17 mouse cellular contexts compared by ENCODE assay signal in genomic region chr1:92730576-92730975, GRCm38 (mm10).
DNase-seq lines count a peak whose midpoint lies in the region; ATAC-seq lines count a peak whose summit lies in the region.
"Had no signal": no experiment of that assay in that cellular context is flagged by ENCODE, and none has a peak within 500 bp of the region (broad histone marks: within the 10 kb centered on the region; RNA-seq: fewer than 3 reads in every experiment).

No protein-coding gene starts in this region.

- no peak overlapping the region for H3K9ac ChIP-seq in forebrain, embryonic 12.5 days
- H3K9ac ChIP-seq: hindbrain, embryonic 13.5 days; liver, embryonic 13.5 days; neural tube, embryonic 12.5 days had no signal

- no peaks in the 10 kb centered on the region for H3K36me3 ChIP-seq in forebrain, embryonic 10.5 days (replicated peaks)
- H3K36me3 ChIP-seq in forebrain, embryonic 12.5 days (replicated peaks) = no peaks in the 10 kb centered on the region
- H3K36me3 ChIP-seq: hindbrain, embryonic 13.5 days; liver, embryonic 13.5 days; neural tube, embryonic 12.5 days had no signal

- H3K4me1 ChIP-seq in forebrain, embryonic 10.5 days = peaks cover 24% of the 10 kb centered on the region
- peaks cover 22% of the 10 kb centered on the region for H3K4me1 ChIP-seq in forebrain, embryonic 12.5 days
- H3K4me1 ChIP-seq: liver, embryonic 13.5 days; megakaryocyte, embryonic 14.5 days had no signal

- intact Hi-C loops in gastrocnemius, postnatal 36 days (cut with DNase I) = no loop called here
- intact Hi-C loops in heart, postnatal 36 days (cut with DNase I) = no loop called here

- DNase-seq in forebrain, embryonic 10.5 days (ENCODE audit: extremely low spot score, low spot score) = no peak
- peak; percentile 32 for DNase-seq in MN1 (ENCODE audit: low spot score)
- DNase-seq in brain, adult 2 months (ENCODE audit: low read depth, low spot score) = peak; percentile 63
- peak; percentile 64 for DNase-seq in layer of hippocampus, adult 9-11 months
- DNase-seq in gastrocnemius, postnatal 36 days = no peak
- DNase-seq in heart, postnatal 36 days = no peak
- DNase-seq: adrenal gland, postnatal 10 days; heart, adult 11 months; kidney, postnatal 10 days; liver, embryonic 13.5 days; right cerebral cortex, postnatal 25 days; thymus, postnatal 4 days had no signal

- H3K27ac ChIP-seq in forebrain, embryonic 10.5 days = peak overlapping the region; percentile 12; the same call in 1 of the 2 replicates
- H3K27ac ChIP-seq in forebrain, embryonic 12.5 days = no peak overlapping the region
- H3K27ac ChIP-seq: hindbrain, embryonic 13.5 days; liver, embryonic 13.5 days; neural tube, embryonic 12.5 days had no signal

- ATAC-seq in forebrain, embryonic 12.5 days (ENCODE audit: low FRiP score) = no peak
- ATAC-seq: intestine, postnatal 0 days had no signal

- 78% methylated on average over 6 of the region's 6 CpGs for WGBS in forebrain, embryonic 10.5 days
- 70% methylated on average over 6 of the region's 6 CpGs for WGBS in forebrain, embryonic 12.5 days

- H3K4me2 ChIP-seq in forebrain, embryonic 12.5 days = no peak overlapping the region
- H3K4me2 ChIP-seq: hindbrain, embryonic 13.5 days; liver, embryonic 13.5 days; neural tube, embryonic 12.5 days had no signal

- H3K9me3 ChIP-seq in forebrain, embryonic 10.5 days = no peaks in the 10 kb centered on the region
- no peaks in the 10 kb centered on the region for H3K9me3 ChIP-seq in forebrain, embryonic 12.5 days
- H3K9me3 ChIP-seq: hindbrain, embryonic 13.5 days; liver, embryonic 13.5 days; megakaryocyte, embryonic 14.5 days; neural tube, embryonic 12.5 days had no signal

- H3K4me3 ChIP-seq in forebrain, embryonic 10.5 days = no peak overlapping the region
- no peak overlapping the region for H3K4me3 ChIP-seq in forebrain, embryonic 12.5 days (replicated peaks)
- H3K4me3 ChIP-seq: hindbrain, embryonic 13.5 days; liver, embryonic 13.5 days; megakaryocyte, embryonic 14.5 days; neural tube, embryonic 12.5 days had no signal

- H3K27me3 ChIP-seq in forebrain, embryonic 10.5 days (ENCODE audit: poor library complexity, severe bottlenecking) = 0 out of 2 replicates have a peak, but pooled peaks cover under 1% of the 10 kb centered on the region
- H3K27me3 ChIP-seq in forebrain, embryonic 12.5 days = no peaks in the 10 kb centered on the region
- H3K27me3 ChIP-seq: liver, embryonic 13.5 days; neural tube, embryonic 12.5 days had no signal

Comparison
In these comparisons a context has a peak if more than half of its experiments do, and no peak if none do; other contexts are left out.
1. DNase-seq: peak in MN1 (single experiment), brain, adult 2 months (single experiment) and layer of hippocampus, adult 9-11 months (single experiment); none in forebrain, embryonic 10.5 days (single experiment), gastrocnemius, postnatal 36 days (0 of 2) and heart, postnatal 36 days (0 of 2).